Mouse (Mus musculus) spleen, postnatal 4 days (tissue): Measurements from ENCODE around the gene Coro2b.

Source experiments
- DNase-seq, 2 experiments: peaks; one replicate each; pipeline ENCODE4 v3.0.0; 2022; ENCODE audit warnings: low spot score in 2 of 2

The Coro2b gene

GRCm38 (mm10) chr9:62438085-62438754 is 98.6 kb downstream of the Coro2b start:
- no peak for DNase-seq

DNA sequence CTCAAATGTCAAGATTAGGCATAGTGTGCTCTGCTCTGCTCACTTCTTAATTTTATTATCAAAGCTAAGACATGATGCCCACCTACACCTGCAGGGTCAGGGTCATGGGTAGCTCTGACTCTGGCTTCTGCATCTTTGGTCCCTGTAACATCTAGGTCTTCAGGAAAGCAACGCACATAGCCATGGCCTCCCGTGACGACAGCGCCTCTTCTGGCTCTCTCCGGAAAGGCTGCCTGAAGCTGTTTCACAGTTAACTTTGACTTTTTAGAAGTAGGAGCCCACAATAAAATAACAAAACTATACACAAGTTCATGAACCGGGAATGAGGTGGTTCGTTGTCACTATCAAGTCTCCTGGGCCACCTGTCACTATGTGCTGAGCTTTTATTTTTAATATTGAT is 99.4 kb downstream of the Coro2b start:
- no peak for DNase-seq

DNA sequence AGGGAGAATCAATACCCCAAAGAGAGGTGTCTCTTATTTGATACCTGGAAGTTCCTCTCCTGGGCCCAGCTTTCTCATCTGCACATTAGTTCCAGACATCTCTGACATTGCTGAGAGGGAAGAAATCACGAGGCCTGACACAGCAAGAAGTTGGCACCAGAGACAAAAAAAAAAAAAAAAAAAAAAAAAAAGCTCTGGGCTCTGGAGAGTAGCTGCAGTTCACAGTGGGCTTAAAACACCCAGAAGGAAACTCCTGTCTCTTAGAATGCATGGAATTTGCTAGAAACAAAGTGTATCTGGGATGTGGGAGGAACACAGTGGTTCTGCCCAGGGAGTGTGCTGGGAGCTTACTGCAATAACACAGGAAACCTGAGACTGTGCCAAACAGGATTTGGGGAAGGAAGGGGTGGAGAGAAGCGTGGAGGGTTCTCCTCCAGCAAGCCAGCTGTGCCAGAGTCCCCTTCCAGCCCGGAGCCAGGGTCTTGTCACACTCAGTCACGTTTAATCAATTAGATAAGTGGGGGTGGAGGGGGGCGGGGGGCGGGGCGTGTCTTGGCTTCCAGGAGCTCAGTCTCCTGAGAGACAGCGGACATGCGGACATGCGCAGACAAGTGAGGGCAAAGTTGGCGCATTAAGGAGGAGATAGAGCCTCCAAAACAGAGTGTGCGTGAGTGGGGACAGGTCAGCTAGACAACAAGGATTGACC is 101.1 kb downstream of the Coro2b start:
- no peak for DNase-seq

DNA sequence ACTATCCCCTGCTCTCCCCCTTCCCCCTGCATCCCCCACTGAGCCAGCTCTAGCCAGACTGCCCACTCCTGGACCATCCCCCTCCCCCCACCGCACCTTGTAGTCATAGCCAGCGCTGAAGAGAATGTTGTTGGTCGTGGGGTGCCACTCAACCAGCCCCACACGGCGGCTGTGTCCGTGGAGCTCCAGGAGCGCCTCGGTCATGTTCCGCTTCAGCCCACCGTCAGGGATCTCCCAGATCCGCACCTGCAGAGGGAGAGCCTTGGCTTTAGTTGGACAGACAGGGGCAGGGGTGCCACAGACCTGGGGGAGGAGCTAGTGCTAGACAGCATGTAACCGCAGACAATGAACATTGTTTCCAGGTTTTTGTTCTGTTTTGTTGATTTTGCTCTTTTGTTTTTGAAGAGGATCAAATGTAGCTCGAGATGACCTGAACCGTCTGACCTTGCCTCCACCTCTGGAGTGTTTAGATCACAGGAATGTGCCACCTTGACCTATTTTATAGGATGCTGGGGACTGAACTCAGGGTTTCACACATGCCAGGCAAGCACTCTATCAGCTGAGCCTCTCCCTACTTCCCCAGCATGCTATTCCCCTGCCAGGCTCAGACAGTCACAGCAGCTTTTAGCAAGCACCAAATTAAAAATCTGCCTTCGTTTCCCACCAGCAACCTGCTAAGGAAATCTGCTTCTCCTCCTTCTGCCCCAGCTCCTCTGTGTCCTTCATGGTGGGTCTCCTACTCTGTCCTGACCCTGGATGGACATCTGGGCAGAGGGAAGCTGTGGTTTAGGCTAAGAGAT is 104.4 kb downstream of the Coro2b start:
- DNase-seq, result no peak

DNA sequence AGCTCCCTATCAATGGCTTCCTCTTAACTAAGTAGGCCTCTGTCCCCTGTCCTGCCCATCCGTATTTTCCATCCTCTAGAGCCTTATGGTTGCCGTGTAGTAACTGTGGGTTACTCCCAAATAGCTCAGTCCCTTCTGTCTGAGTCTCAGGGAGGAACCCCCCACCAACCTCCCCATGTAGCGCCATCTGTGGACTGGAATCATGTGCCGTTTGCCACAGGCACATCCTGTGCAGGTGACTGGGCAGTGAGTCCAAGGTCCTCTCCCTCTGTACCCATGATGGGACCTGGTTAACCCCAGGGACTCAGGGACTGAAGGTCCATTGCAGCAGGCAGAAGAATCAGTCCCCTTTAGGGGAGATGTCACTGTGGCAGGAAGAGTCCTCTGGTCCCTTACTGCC is 106.1 kb downstream of the Coro2b start:
- DNase-seq, result no peak

GRCm38 (mm10) chr9:62427010-62427409 is 109.8 kb downstream of the Coro2b start:
- no peak for DNase-seq

DNA sequence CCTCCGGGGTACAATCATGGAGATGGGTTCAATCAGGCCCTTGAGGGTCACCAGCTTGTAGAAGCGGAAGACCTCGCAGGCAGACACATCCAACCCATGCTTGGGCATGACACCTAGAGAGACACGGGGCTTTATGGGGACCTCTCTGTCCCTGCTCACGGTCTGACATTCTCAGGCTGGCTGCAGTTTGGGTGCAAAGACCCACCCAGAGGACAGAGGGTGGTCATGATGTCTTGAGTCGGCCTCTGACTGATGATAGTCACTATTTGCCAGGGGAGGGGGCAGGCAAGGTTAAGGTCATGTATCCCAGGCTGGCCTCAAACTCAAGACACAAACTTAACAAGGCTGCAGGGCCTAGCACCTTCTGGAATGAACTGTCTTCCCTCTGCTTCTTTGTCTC is 110.3 kb downstream of the Coro2b start:
- DNase-seq, result no peak

DNA sequence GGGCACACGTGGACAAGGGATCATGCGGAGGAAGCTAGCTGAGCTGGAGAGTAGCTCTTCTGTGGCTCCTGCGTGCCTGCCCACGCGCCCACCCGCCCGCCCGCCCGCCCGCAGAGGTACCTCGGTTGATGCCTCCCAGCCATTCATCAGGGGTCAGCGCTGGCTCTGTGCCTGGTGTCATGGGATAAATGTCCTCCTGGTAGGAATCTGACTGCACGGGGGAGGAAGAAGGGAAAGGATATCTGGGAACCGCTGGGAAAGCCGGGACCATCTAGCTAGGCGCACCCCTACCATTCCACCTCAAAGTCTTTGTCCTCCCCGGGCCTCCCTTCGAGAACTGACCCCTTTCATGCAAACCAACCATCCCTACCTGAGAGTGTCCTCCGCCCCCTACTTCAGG is 110.8 kb downstream of the Coro2b start:
- DNase-seq, result no peak

DNA sequence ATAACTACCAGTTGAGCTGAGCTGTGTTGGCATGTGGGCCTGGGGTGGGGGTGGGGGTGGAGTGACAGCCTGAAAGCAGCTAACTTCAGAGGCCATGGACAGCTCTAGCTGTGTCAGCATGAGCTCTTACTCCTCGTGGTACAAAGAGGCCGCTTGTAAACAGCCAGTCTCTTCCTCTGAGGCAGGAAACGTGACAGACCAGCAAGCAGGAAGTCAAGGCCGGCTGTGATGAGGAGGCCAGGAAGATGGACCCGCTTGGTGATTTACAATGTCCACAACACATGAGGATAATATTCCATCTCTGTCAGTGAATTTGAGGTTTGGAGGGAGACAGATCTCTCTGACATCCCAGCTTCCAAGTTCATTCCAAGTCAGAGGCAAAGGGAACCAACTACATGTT is 111.6 kb downstream of the Coro2b start:
- no peak for DNase-seq

DNA sequence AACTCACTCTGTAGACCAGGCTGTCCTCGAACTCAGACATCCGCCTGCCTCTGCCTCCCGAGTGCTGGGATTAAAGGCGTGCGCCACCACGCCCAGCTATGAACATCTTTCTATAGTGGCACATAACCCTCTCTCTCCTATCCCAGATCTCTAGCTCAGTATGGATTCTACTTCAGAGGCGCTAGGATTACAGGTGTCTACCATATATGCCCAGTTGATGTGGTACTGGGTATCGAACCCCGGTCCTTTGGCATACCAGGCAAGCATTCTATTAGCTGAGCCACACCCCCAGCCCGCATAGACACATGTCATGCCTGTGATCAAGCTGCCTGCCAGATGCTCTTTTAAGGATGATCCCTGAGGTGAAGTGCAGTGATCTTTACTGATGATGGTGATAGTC is 113.0 kb downstream of the Coro2b start:
- DNase-seq, result no peak

DNA sequence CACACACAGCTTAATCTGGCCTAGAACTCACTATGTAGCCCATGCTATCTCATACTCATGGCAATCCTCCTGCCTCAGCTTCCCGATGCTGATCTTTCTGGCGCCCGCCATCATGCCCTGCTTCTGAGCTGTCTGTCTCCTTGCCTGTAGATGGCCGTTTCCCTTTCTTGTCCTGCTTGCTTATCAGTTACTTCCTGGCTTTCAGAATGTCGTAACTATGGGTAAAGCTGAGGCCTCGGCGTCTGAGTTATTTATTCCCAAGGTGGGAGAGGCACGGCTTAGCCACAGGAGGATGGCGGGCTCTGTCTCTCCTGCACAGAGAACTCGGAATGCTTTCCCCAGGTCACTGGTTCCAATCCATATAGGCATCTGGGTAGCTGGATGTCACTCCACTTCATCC is 113.9 kb downstream of the Coro2b start:
- no peak for DNase-seq

- no peak for DNase-seq
Observed at GRCm38 (mm10) chr9:62421911-62422310, 114.9 kb downstream of the Coro2b start.

GRCm38 (mm10) chr9:62421027-62421426 is 115.8 kb downstream of the Coro2b start:
- DNase-seq, result peak; percentile 70 to 78

DNA sequence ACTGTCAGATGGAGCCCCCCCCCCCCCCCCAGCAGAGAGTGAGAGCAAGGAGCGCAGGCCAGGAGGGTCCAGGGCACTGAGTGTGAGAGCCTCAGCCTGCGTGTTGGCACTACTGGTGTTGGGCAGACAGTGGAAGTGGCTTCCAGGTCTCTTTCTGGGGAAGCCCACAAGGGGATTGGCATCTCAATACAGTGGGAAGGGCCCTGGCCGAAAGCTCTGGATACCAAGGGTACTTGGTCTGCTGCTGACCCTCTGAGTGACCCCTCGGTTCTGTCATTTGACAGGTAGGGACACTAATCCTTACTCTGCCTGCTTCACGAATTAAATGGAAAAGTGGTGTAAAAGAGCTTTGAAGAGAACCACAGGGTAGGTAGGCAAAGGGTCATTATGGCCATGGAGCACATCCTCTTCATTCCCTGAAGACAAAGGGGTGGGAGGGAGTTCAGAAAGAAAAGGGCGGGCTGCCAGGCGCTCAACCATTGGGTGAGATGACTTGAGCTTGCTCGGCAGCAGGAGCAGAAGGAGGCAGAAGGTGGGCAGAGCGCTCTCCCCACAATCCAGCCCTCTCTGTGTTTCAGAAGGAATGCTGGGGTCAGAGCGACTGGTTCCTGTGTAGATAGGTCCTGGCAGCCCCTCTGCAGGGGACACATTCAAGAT is 116.5 kb downstream of the Coro2b start:
- no peak for DNase-seq

- DNase-seq, result no peak
Observed at GRCm38 (mm10) chr9:62418742-62419141, 118.1 kb downstream of the Coro2b start.

- DNase-seq, result no peak
Observed at GRCm38 (mm10) chr9:62407357-62408146, 129.3 kb downstream of the Coro2b start.

DNA sequence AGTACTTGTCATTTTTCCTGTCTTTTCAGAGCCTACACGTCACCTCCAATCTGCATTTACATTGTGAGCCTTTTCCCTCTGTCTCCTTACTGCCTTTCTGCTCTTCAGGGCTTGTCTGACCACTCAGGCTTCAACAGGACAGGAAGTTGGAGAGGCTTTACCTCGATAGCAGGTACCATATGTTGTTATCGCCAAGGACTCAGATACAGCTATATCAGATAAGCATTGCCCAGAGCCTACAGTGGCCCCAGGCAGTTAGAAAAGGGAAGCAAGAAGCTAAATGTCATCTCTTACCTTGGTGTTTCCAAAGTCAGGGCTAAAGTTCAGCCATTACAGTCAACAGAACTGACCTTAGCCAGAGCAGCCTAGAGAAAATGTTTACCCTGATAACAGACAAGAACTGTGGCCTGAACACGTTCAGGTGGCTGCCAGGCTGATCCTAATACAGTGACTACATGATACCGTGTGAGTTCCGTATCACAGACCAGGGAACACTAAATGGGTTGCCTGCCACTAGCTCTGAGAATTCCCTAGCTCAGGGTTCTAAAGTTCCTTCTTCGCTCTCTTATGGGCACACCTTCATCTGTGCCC is 130.3 kb downstream of the Coro2b start:
- no peak for DNase-seq

- no peak for DNase-seq
Observed at GRCm38 (mm10) chr9:62401589-62401988, 135.3 kb downstream of the Coro2b start.

GRCm38 (mm10) chr9:62400531-62401170 is 136.2 kb downstream of the Coro2b start:
- DNase-seq, result no peak

DNA sequence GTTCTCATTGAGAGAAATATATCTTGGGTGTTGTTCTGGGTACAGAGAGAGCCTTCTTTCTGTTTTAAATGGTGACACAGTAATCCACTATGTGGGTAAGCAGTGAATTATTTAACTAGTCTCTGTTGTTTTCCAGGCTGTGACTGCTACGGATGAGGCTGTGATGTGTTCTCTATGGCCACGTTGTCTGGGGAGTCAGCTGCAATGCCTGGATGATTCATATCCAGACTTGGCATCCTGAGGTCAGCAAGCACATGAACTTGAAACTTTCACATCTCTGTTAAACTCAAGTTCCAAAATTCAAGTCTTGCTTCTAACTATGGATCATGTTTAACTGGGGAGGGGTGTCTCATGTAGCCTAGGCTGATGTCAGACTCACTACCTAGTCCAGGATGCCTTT is 142.7 kb downstream of the Coro2b start:
- DNase-seq, result no peak

DNA sequence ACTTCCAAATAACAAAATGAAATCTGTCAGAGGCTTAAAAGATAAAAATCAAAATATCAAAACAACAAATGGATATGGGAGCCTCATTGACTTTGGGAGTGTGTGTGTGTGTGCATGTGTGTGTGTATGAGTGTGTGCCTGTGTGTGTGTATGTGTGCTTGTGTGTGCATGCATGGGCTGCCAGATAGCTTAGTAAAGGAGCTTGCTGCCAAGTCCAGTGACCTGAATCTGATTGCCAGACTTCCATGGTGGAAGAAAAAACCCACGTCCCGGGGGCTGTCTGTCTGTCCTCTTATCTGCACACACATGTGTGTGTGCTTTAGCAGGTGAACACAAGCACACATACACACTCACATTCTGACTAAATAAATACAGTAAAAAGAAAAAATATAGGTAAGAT is 143.3 kb downstream of the Coro2b start:
- no peak for DNase-seq
